Mouse (Mus musculus) spleen, postnatal 10 days (tissue): ENCODE measurements around the gene Zfp992.
"Not testable (repeated sequence)": the region's sequence is repeated elsewhere in the genome, so short reads cannot be mapped to it uniquely, and the experiment has no call there.

ENCODE experiments used
- DNase-seq, 2 experiments: peaks; one replicate each; pipeline ENCODE4 v3.0.0; 2021 to 2022; ENCODE audit warnings: low spot score in 2 of 2

Gene Zfp992

GRCm38 (mm10) chr4:146474716-146475676 is 26.2 kb downstream of the Zfp992 start:
- not testable (repeated sequence) for DNase-seq

GRCm38 (mm10) chr4:146476260-146476659 is 27.4 kb downstream of the Zfp992 start:
- DNase-seq, result not testable (repeated sequence)

DNA sequence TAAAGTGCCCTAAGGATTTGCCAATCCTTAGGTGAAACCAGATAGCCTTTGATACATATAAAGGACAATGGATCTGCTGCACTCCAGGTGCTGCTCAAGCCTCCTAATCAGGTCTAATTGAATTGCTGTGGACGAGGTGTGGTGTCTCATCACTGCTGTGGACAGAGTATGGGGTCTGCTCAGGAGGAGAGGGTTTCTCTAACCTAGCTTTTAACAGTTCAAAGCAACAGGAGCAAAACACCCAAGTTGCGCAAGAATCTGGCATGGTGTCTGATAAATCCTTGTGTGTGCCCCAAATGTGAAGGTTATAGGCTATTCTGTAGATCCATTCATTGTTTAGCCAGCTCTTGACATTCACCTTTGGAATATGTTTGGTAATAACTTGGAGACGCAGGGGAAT is 28.1 kb downstream of the Zfp992 start:
- not testable (repeated sequence) for DNase-seq

- DNase-seq, result not testable (repeated sequence)
Measured at GRCm38 (mm10) chr4:146480376-146481096, 31.7 kb downstream of the Zfp992 start.

DNA sequence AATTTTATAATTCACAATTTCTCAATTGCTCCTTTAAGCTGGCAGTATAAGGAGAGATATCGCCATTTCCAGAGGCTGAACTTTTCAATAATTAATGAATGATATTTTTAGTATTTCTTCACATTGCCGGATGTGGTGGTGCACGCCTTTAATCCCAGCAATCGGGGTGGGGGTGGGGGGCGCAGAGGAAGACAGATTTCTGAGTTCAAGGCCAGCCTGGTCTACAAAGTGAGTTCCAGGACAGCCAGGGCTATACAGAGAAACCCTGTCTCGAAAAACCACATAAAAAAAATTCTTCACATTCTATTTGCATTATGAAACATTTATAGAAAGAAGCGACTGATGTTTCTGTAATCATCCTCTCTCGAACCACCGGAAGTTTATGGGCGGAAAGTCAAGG is 33.7 kb downstream of the Zfp992 start:
- DNase-seq, result not testable (repeated sequence)

DNA sequence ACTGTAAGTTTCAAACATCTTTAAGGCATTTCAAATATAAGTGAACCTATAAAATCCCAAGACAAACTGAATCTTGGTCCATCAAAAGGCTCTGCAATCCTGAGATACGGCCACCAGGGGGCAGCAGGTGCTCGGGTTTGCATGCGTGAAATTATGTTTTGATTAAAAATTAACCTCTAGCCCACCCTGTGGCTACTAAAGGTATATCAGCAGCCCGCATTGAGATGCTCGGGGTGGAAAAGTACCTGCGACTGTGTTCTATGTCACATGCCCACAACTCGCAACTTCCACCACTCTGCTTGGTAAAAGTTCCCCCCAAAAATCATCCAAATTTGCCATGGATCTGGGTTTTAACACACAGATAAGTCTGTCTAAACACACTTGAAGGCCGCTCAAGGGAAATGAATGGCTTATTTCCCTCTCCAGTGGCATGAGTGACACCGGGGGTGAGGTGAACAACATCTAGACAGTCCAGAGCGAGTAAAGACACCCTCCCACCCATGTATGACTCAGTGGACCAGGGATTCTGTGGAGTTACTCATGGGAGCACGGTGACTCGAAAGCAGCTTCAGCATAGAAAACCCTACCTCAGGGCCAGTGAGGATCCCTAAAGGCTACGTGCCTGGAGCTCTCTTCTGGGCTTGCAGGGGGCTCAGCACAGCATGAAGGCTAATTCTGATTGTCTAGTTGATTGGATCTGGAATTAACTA is 34.9 kb downstream of the Zfp992 start:
- DNase-seq, result peak in 1 of 2 experiments; percentile 8

- DNase-seq, result not testable (repeated sequence)
Measured at GRCm38 (mm10) chr4:146484676-146485075, 35.9 kb downstream of the Zfp992 start.

DNA sequence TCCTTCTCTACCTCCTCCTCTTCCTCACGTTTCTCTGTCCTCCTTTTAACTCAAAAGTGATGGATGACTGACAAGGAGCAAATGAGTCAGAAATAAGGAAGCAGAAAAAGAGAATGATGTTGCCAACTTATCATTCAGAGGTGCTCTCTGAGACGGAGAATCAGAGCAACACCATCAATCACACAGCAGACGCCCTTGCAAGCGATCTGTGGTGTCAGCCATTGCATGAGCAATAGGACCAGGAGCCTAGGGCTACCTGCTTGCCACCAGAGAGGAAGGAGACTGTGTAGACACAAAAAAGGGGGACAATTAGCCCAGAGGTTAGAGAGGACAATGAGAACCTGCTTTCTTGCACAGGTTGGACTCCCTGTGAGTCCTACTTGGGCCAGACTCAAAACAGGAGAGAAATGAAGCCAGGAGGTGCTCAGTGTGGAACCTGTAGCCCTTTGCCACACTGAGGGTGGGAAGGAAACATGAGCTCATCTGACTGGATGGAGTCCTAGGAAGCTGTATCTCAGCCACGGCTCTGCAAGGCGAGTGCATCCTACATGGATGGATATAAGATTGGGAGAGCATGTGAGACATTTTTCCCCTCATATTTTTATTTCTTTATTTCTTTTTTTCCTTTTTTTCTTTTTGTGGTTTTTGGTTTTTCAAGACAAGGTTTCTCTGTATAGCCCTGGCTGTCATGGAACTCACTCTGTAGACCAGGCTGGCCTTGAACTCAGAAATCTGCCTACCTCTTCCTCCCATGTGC is 36.5 kb downstream of the Zfp992 start:
- not testable (repeated sequence) for DNase-seq

DNA sequence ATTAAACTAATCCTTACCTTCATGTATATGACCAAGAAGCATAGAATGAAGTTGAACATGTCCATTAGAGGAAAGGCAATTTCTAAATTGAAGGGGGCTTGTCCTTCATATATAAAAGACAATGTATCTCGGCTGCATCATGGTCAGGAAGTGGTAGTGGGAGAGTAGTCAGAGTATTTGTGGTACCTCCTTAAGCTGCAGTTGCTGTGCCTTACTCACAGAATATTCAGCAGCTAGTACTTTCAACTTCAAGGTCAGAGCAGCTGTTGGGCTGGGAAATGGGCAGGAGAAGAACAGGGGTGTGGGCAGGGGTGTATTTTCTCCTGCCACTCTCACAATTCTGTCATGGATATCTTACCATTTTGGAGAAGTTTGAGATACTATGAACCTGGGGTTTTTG is 37.9 kb downstream of the Zfp992 start:
- not testable (repeated sequence) for DNase-seq

- DNase-seq, result not testable (repeated sequence)
Measured at GRCm38 (mm10) chr4:146489196-146489595, 40.4 kb downstream of the Zfp992 start.

DNA sequence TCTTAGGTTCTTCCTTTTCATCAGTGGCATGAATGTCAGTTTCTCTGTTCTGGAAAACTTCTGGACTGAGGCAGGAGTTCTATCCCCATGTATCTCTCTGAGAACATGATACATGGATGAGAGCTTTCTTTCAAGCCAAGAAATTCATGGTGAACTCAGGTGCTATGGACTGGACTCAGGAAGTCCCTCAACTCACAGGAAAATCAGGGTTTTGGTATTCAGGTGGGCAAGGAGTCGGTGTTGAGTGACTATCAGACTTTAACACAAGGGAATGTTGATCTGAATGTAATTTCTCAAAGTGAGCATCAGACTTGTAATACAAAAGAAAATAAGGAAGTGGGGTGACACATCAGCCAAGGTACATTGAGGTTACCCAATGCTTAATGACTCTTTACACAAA is 43.2 kb downstream of the Zfp992 start:
- not testable (repeated sequence) for DNase-seq

GRCm38 (mm10) chr4:146492439-146492838 is 43.6 kb downstream of the Zfp992 start:
- no peak for DNase-seq

DNA sequence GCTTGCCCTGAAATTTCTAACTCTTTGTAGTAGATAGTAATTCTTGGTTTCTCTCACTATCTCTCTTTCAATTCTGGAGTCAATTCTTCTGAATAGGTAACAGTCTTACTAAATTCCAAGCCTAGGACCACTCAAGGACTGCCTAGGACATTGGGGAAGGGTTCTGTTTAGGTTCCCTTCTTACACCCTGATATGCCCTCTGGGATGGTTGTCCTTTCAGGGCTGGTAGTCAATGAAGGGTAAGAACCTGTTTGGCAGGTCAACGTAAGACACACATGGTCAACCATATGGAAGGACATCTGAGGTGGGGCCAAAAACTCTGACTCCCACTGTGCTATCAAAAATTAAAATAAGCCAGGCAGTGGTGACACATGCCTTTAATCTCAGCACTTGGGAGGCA is 44.0 kb downstream of the Zfp992 start:
- DNase-seq, result no peak

DNA sequence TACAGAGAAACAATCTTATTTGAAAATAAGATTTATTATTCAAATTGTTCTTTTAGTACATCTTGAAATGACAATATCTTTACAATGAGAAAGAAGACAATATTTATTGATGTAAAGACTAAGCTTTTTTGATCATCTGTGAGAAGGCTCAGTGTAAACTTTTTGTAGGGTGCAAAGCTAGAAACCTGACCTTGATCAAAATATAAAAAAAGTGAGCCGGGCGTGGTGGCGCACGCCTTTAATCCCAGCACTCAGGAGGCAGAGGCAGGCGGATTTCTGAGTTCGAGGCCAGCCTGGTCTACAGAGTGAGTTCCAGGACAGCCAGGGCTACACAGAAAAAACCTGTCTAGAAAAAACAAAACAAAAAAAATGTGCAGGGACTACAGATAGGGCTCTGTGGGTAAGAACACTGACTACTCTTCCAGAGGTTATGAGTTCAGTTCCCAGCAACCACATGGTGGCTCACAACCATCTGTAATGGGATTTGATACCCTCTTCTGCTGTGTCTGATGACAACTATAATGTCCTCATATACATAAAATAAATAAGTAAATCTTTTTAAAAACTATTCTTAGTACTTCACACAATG is 44.6 kb downstream of the Zfp992 start:
- not testable (repeated sequence) for DNase-seq

DNA sequence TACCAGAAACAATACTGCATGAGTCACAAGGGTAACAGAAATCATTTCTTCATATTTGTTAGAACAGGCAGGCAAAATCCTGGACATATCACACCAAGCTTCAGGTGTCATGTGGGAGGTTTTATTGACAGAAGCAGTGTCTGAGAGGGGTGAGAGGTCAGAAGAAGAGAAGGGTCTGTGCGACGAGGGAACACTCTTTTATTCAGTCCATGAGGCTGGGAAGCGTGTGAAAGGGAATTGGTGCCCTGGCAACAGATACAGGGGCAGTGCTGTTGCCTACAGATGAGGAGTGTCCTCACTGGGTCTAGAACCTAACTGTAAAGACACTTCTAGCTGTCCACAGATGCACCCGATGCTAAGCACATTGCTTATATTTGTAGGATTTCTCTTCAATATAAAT is 46.2 kb downstream of the Zfp992 start:
- no peak for DNase-seq

- DNase-seq, result not testable (repeated sequence)
Measured at GRCm38 (mm10) chr4:146497695-146498275, 49.0 kb downstream of the Zfp992 start.

- not testable (repeated sequence) for DNase-seq
Measured at GRCm38 (mm10) chr4:146501727-146502126, 52.9 kb downstream of the Zfp992 start, which contains the start of gene Zfp981. Gene Zfp981, plus strand, starts transcription at chr4:146502027.

GRCm38 (mm10) chr4:146509029-146509428 is 60.2 kb downstream of the Zfp992 start:
- DNase-seq, result not testable (repeated sequence)

DNA sequence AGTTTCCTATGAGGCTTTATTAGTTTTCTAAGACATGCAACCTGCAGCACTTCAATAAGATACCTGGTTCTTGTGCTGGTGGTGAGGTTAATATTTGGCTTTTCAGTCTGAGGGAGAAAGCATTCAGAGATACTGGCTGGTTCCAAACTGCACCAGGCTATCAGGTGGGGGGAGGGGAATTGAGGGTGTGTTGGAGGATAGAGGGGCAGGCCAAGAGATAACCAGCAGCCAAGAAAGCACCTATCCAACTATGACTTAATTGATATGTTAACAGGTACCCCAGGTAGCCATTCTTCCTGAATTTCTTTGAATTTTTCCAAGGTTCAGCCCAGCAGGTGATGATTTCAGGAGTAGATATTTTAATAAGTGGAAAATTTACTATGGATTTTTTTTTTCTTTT is 63.0 kb downstream of the Zfp992 start:
- not testable (repeated sequence) for DNase-seq

DNA sequence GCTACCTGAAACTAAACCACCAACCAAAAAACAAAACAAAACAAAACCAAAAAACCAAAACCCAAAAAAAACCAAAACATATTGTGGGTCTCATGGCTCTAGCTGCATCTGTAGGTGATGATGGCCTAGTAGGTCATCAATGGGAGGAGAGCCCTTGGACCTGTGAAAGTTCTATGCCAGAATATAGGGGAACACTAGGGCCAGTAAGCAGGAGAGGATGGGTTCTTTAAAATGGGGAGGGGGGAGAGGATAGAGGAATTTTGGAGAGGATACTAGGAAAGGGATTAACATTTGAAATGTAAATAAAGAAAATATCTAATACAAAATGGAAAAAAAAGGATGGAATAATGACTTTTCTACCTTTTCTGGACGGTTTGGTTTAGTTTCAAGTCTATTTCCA is 67.7 kb downstream of the Zfp992 start:
- DNase-seq, result no peak
